Mouse (Mus musculus) heart, adult 11 months (tissue): ENCODE results near the gene Dnaaf5.

Experiments
- DNase-seq: peaks from one replicate; pipeline ENCODE4 v3.0.0; 2022

Gene Dnaaf5

GRCm38 (mm10) chr5:139149681-139150602 lies at the start of gene Dnaaf5, which contains the start of gene Prkar1b:
Gene Dnaaf5, plus strand, starts transcription at chr5:139150223.
Gene Prkar1b, minus strand, starts transcription at chr5:139150001.
- peak; percentile 100 for DNase-seq

- DNase-seq = peak; percentile 92
These were observed 48.2 kb upstream of the Dnaaf5 start for GRCm38 (mm10) chr5:139101783-139102182.

- no peak for DNase-seq
These were observed 42.2 kb upstream of the Dnaaf5 start for GRCm38 (mm10) chr5:139107815-139108214.

GRCm38 (mm10) chr5:139110140-139110855 lies 39.7 kb upstream of the Dnaaf5 start:
- peak; percentile 81 for DNase-seq

GRCm38 (mm10) chr5:139111991-139112390 lies 38.0 kb upstream of the Dnaaf5 start:
- DNase-seq = no peak

- no peak for DNase-seq
These were observed 37.6 kb upstream of the Dnaaf5 start for GRCm38 (mm10) chr5:139112418-139112817.

GRCm38 (mm10) chr5:139114876-139115275 lies 35.1 kb upstream of the Dnaaf5 start:
- no peak for DNase-seq

- DNase-seq = no peak
These were observed 34.5 kb upstream of the Dnaaf5 start for GRCm38 (mm10) chr5:139115507-139115906.

- DNase-seq = peak; percentile 97
These were observed 31.7 kb upstream of the Dnaaf5 start for GRCm38 (mm10) chr5:139118139-139118960.

GRCm38 (mm10) chr5:139118961-139119276 lies 31.1 kb upstream of the Dnaaf5 start:
- DNase-seq = peak; percentile 90

- no peak for DNase-seq
These were observed 24.3 kb upstream of the Dnaaf5 start for GRCm38 (mm10) chr5:139125717-139126116.

- DNase-seq = no peak
These were observed 21.5 kb upstream of the Dnaaf5 start for GRCm38 (mm10) chr5:139128476-139129065.

- DNase-seq = peak; percentile 88
These were observed 20.9 kb upstream of the Dnaaf5 start for GRCm38 (mm10) chr5:139129078-139129477.

GRCm38 (mm10) chr5:139129572-139130151 lies 20.4 kb upstream of the Dnaaf5 start:
- DNase-seq = peak; percentile 91

GRCm38 (mm10) chr5:139130351-139130750 lies 19.7 kb upstream of the Dnaaf5 start:
- peak; percentile 85 for DNase-seq

- peak; percentile 78 for DNase-seq
These were observed 15.5 kb upstream of the Dnaaf5 start for GRCm38 (mm10) chr5:139134501-139134900.

GRCm38 (mm10) chr5:139136341-139136740 lies 13.7 kb upstream of the Dnaaf5 start:
- peak; percentile 66 for DNase-seq

GRCm38 (mm10) chr5:139137176-139137575 lies 12.8 kb upstream of the Dnaaf5 start:
- DNase-seq = peak; percentile 65

GRCm38 (mm10) chr5:139138261-139138925 lies 11.6 kb upstream of the Dnaaf5 start:
- DNase-seq = peak; percentile 93

- no peak for DNase-seq
These were observed 11.0 kb upstream of the Dnaaf5 start for GRCm38 (mm10) chr5:139138926-139139472.

GRCm38 (mm10) chr5:139140589-139140988 lies 9.4 kb upstream of the Dnaaf5 start:
- no peak for DNase-seq
